Mouse (Mus musculus) limb, embryonic 10.5 days (tissue): Measurements from ENCODE around the gene 1700029I15Rik. TPM values are rescaled to one million over a fixed set of nuclear protein-coding genes. Genes with fewer than 3 reads are reported as not detected.

Source experiments
- DNase-seq: peaks from one replicate; pipeline ENCODE4 v3.0.0-alpha.2; 2017; ENCODE audit warnings: low spot score
- H3K27ac ChIP-seq: fragments of 300-500 bp; sonication (generic); 2 replicates; pipeline ENCODE4 v1.5.1; 2016; ENCODE audit warnings: mild to moderate bottlenecking
- H3K27me3 ChIP-seq: fragments of 300-500 bp; sonication (generic); 2 replicates; pipeline ENCODE4 v1.6.1; 2016; ENCODE audit warnings: low read depth, mild to moderate bottlenecking; ENCODE audit not compliant: poor library complexity, severe bottlenecking
- H3K36me3 ChIP-seq: fragments of 300-500 bp; sonication (generic); 2 replicates; pipeline ENCODE4 v1.6.1; 2016; ENCODE audit warnings: mild to moderate bottlenecking, moderate library complexity
- H3K4me1 ChIP-seq: fragments of 300-500 bp; sonication (generic); 2 replicates; pipeline ENCODE4 v1.6.1; 2016
- H3K4me3 ChIP-seq: fragments of 300-500 bp; sonication (generic); 2 replicates; pipeline ENCODE4 v1.5.1; 2016; ENCODE audit warnings: mild to moderate bottlenecking, moderate library complexity
- H3K9me3 ChIP-seq: fragments of 300-500 bp; sonication (generic); replicated peaks from 2 replicates; pipeline ENCODE4 v1.6.1; 2016; ENCODE audit warnings: mild to moderate bottlenecking
- WGBS: fragments of 180-500 bp; shearing (Covaris S2); methylation state at CpG from one replicate; pipeline ENCODE4 v1.1.7; 2016; 5-methylcytosine and 5-hydroxymethylcytosine counted together
- polyA plus RNA-seq: library from polyadenylated mRNA; unstranded; fragments of >200 nt; fragmentation: Nextera tagmentation; extraction: Ambion mirVana; gene quantifications from 2 replicates; pipeline ENCODE4 v1.2.1, GENCODE M21; 2016

Gene 1700029I15Rik
- polyA plus RNA-seq, 1 experiment from 2014 or later: 2.5 TPM

DNA sequence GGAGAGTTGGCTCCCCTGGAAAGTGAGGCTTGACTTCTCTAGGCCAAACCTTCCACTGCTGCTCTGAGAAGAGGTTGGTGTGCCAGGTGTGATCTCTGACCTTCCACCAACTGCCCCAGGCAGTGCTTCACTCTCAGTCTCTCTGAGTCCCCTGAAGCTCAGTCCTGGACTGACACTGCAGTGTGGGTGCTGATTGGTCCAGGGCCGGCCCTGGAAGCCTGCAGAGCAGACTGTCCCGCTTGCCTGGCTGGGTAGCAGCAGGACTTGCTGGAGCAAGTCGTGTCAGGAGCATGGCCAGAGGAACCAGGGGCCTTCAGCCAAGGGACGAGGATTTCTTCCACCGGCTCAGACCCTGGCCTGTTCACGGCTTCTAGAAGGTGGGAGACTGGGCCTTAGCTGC, 22.4 kb downstream of the 1700029I15Rik start:
- H3K36me3 ChIP-seq: peaks cover 61% of the 10 kb centered on the region
- no peak overlapping the region for H3K4me3 ChIP-seq
- peaks cover 16% of the 10 kb centered on the region for H3K4me1 ChIP-seq

DNA sequence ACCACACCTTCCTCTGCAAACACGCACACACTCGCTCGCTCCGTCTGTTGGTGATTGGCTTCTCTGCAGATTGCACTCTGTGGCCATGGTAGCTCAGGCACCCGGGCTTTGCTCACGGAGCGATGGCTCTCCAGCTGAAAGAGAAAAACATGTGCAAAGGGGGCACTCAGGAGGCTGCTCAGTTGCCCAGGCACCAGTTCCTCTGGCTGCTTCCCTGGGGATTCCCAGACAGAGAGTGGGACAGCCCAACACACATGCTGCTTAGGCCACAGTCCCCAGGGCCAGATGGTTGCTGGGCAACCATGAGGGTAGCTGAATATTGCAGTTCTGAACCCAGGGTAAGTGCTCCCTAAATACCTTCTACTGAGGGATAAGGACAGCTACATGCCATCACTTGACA, 23.3 kb downstream of the 1700029I15Rik start:
- Histone ChIP-seq H3K36me3 (peaks cover 70% of the 10 kb centered on the region), H3K9me3 (no peaks in the 10 kb centered on the region), H3K27me3 (peaks cover 8% of the 10 kb centered on the region), H3K4me3 (no peak overlapping the region), H3K27ac (no peak overlapping the region), H3K4me1 (peaks cover 12% of the 10 kb centered on the region)
- no peak for DNase-seq
- 92% methylated on average over 7 of the region's 7 CpGs for WGBS

More for the DNA sequence above, 22.4 kb downstream of the 1700029I15Rik start:
- Histone ChIP-seq H3K27ac (no peak overlapping the region), H3K27me3 (peaks cover 17% of the 10 kb centered on the region), H3K9me3 (no peaks in the 10 kb centered on the region)
- 86% methylated on average over 6 of the region's 6 CpGs for WGBS
- no peak for DNase-seq

DNA sequence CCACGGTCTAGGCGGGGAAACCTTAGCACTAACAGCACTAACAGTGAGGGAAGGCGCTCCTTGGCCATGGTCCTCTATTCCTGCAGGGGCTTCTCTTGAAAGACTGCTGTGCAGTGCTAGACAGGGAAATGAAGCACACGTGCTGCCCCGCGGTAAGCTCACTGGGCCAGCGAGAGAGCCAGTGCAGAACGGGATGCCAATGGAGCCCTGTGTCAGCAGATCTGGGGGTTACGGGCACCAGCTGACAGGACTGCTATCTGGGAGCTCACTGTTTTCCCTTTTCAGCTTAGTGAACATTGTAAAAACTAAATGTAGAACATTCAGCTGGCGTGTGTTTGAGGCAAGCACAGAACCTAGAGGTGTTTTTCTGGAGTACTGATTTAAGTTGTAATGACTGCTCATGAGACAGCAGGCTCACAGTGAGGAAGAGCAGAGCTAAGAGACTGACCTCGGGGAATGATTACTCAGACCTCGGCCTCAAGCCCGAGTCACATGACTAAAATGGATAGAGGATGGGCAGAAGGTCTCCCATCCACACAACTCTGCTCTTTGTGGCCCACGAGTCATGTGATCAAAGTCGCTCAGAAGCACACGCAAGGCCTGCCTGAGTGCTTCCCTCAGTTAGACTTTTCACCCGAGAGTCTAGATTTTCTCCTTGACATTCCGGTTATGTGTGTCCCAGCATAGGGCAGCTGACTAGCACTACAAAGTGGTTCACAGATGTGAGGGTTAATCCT, 26.1 kb downstream of the 1700029I15Rik start:
- no peak for DNase-seq
- Histone ChIP-seq H3K4me1 (peaks cover 3% of the 10 kb centered on the region; the same call in 1 of the 2 replicates), H3K27ac (no peak overlapping the region), H3K4me3 (no peak overlapping the region), H3K36me3 (peaks cover 95% of the 10 kb centered on the region), H3K27me3 (no peaks in the 10 kb centered on the region), H3K9me3 (no peaks in the 10 kb centered on the region)
- 92% methylated on average over 18 of the region's 18 CpGs for WGBS

DNA sequence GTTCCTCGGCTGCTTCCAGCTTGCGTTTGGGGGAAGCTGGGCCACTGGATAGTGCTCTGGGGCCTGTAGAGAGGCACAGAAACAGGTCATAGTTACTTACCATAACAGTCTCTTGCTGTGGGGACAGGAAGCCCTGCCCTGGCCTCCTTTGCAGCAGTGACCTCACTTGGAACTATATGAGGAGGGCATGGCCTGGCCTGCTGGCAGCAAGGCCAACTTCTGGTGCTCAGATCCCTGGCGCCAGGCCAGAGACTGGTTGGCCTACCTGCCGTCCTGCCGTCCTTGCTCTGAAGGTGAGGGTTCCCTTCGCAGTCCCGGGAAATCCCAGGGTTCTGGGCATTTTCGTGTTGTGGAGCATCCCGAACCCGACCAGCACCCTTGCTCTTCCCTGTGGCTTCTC, 29.4 kb downstream of the 1700029I15Rik start:
- no peak for DNase-seq
- H3K36me3 ChIP-seq: peaks cover 97% of the 10 kb centered on the region
- no peaks in the 10 kb centered on the region for H3K27me3 ChIP-seq
- no peak overlapping the region for H3K27ac ChIP-seq
- H3K9me3 ChIP-seq: no peaks in the 10 kb centered on the region
- no peaks in the 10 kb centered on the region for H3K4me1 ChIP-seq
- 95% methylated on average over 10 of the region's 10 CpGs for WGBS
- H3K4me3 ChIP-seq: no peak overlapping the region

DNA sequence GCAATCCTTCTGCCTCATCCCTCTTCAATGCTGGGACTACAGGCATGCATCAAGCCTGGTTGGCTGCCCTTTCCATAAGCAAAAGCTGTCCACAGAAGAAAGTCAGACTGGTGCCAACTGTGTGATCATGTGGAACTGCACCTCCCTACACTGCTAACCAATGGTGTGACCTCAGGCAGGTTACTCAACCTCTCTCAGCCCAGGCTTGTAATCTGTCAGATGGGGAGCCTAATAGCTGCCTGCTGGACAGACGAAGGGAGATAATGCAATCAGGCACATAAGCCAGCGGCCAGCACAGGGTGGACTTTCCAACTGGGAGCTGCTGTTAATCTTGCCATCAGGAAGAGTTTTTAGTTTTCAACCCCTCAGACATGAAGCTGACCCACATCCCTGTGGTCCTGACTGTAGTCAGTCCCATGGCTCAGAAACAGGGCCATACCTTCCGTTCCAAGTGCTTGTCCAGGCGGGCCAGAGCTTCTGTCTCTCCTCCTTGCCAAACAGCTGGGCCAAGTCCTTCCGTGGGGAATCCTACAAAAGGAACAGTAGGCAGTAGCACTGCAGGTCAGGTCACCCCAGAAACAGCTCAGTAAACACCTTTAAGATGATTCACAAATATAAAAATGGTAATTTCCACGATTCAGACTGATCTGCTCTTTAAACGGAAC, 39.5 kb downstream of the 1700029I15Rik start:
- no peak for DNase-seq
- WGBS: 92% methylated on average over 7 of the region's 7 CpGs
- Histone ChIP-seq H3K4me3 (no peak overlapping the region), H3K9me3 (no peaks in the 10 kb centered on the region), H3K27me3 (no peaks in the 10 kb centered on the region), H3K4me1 (no peaks in the 10 kb centered on the region), H3K36me3 (peaks cover 99% of the 10 kb centered on the region), H3K27ac (no peak overlapping the region)

DNA sequence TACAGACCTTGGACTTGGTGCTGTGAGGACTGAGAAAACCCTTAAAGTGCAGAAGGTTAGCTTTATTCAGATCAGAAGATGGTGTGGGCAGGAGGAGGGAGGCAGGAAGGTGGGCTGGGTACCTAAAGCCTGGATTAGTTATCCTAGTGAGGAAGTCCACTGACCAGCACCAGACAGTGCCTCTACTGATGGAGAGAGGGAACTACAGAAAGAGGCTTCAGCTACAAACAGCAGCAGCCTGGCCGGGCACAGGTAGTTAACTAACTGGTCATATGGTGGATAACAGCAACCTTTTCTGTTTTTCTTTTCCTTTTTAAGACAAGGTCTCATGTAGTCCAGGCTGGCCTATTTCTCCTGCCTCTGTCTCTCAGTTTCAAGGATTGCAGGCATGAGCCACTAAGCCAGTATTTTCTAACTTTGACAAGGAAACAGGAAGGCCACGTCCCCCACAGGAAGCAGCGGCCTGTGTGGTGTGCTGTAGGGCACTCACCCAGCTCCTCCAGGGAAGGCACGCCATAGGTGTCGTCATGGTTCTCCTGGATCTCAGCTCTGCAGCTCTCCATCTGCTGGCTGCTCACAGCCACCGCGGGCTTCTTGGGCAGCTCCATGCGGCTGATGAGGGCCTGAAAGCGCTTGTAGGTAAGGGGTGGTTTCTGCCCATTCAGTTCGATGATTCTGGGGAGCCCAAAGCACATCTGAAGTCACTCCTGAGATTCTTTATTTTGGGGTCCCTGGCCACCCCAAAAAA, 40.2 kb downstream of the 1700029I15Rik start:
- peaks cover 92% of the 10 kb centered on the region for H3K36me3 ChIP-seq
- DNase-seq: no peak

DNA sequence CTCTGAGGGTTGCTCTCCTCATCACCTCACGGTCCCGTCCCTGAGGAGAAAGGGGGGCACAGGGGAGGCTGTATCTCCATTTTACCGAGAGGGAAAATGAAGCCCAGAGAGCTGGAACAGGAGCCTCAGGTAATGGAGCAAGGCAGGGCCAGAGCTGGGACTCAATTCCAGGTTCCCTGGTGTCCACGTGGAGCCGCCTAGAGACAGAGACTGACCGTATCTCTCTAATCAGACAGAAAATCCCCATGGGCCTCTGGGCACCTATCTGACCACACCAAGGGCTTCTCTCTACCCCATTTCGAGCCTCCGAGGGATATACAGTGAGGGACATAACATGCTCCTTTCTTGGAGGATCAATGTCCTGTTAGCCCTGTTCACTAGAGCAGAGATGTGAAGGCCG, 40.8 kb downstream of the 1700029I15Rik start:
- H3K27me3 ChIP-seq: no peaks in the 10 kb centered on the region
- no peak overlapping the region for H3K4me3 ChIP-seq
- peaks cover 6% of the 10 kb centered on the region; the same call in 1 of the 2 replicates for H3K4me1 ChIP-seq
- DNase-seq: no peak
- no peak overlapping the region for H3K27ac ChIP-seq
- H3K9me3 ChIP-seq: no peaks in the 10 kb centered on the region
- WGBS: 96% methylated on average over 9 of the region's 9 CpGs
- H3K36me3 ChIP-seq: peaks cover 86% of the 10 kb centered on the region

More for the DNA sequence above, 40.2 kb downstream of the 1700029I15Rik start:
- Histone ChIP-seq H3K27me3 (no peaks in the 10 kb centered on the region), H3K4me3 (no peak overlapping the region), H3K27ac (no peak overlapping the region), H3K9me3 (no peaks in the 10 kb centered on the region), H3K4me1 (no peaks in the 10 kb centered on the region; the same call in 1 of the 2 replicates)
- WGBS: 76% methylated on average over 10 of the region's 10 CpGs

DNA sequence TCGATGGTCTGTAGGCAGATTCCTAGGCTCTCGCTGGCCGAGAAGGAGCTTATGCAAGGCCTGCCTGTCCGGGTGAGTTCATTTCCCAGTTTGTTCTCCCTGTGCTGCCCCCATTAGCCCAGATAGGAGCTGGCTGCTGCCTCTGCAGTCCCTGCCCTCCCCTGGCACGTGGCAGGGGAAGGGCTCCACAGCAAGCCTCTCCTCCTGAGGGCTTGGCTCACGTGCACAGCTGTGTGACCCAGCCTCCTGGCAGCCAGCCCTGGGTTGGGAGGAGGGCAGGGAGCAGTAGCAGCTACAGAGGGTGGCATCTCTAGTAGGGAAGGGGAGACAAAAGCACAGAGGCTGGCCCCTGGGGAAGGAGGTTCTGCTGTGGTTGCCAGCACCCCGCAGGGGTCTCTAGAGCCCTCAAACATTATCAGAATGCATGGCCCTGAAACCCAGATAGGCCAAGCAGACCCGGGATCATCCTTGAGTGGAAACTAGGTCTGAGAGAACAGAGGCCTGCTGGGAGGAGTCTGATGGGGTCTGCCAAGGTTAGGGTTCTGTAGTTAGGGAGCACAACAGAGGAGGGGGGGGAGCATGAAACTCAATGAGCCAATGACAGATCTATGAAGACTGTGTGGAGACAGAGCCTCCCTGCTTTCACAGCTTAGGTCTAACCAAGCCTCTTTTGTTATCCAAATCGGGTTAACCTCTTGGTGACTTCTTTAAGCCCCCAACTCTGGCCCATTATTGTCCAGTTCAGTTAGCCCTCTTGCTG, 41.5 kb downstream of the 1700029I15Rik start:
- WGBS: 89% methylated on average over 9 of the region's 9 CpGs
- no peak overlapping the region for H3K4me3 ChIP-seq
- H3K27me3 ChIP-seq: no peaks in the 10 kb centered on the region
- no peaks in the 10 kb centered on the region for H3K9me3 ChIP-seq
- no peak for DNase-seq
- no peak overlapping the region for H3K27ac ChIP-seq
- H3K36me3 ChIP-seq: peaks cover 79% of the 10 kb centered on the region
- H3K4me1 ChIP-seq: peaks cover 7% of the 10 kb centered on the region; the same call in 1 of the 2 replicates

DNA sequence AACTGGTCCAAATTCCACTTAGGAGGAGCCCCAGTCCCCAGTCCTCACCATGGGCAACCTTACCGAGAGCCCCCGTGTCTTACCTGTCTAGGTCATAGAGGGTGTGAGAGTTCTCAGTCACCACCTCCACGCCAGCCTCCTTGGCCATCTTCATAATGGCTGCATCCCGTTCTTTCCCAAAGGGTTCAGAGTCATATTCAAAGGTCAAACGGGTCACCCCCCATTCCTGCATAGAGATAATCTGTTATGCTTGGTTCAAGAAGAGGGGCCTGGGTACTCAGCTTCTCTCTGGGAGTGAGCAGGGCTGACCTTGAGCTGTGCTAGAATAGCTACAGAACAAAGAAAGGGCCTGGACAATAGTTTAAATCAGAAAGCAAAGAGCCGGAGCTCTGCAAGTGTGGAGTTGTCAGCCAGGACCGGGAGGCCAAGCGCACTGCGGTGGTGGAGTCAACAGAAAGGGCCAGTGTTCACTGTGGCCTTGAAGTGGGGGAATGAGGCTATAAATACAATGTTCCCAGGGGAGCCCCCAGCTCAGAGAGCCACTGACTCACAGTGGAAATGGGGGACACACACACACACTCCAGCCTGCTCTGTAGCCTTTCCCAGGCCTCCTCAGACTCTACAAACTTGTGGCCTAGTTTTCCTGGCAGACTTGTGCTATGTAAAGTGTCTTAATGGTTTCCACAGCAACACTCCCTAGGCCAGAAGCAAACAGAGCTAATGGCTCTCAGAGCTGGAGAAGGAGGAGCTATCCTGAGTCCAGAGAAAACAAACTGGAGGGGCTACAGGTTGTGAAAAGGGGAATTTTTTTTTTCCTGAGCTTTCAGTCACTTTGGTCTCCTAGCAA, 42.3 kb downstream of the 1700029I15Rik start:
- Histone ChIP-seq H3K4me3 (no peak overlapping the region), H3K4me1 (peaks cover 7% of the 10 kb centered on the region; the same call in 1 of the 2 replicates), H3K27me3 (no peaks in the 10 kb centered on the region), H3K27ac (no peak overlapping the region), H3K36me3 (peaks cover 71% of the 10 kb centered on the region), H3K9me3 (no peaks in the 10 kb centered on the region)
- DNase-seq: no peak
- WGBS: 92% methylated on average over 9 of the region's 9 CpGs

DNA sequence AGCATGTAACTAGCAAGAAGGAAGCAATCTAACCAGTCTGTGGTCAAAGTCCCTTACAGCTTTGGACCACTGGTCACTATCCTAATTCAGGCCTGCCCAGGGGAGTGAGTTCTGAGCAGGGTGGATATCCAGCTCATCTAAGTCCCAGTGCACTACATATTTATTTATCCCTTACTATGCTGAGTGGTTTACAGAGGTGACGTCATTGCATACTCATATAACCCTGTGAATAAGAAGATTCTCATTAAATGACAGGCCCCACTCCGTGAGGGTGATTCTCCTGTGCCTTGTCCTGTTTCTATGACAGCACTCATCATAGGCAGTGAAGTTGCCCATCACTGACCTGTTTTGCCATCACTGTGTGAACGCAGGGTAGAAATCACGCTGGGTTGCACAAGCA, 43.0 kb downstream of the 1700029I15Rik start:
- 89% methylated on average over 4 of the region's 4 CpGs for WGBS
- Histone ChIP-seq H3K27ac (no peak overlapping the region), H3K9me3 (no peaks in the 10 kb centered on the region), H3K27me3 (no peaks in the 10 kb centered on the region), H3K4me3 (no peak overlapping the region), H3K36me3 (peaks cover 64% of the 10 kb centered on the region), H3K4me1 (peaks cover 7% of the 10 kb centered on the region; the same call in 1 of the 2 replicates)
- DNase-seq: no peak

DNA sequence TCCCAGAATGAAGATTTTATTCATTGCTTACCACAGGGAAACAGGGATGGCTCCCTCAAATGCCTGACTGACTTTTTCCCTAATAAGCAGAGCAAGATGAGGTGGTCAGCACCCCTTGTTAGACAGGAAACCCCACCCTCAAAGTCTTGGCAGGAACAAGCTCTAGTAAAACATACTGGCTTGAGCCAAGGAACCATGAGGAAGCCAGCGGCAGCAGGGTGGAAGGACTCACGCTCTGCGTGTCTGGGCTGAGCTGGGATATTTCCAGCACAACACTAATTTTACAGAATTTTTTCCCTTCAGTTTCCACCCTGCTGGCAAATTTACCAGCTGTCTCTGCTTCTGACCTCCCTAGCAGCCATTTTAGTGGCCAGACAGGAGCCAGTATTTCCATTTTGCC, 44.1 kb downstream of the 1700029I15Rik start:
- peaks cover 53% of the 10 kb centered on the region for H3K36me3 ChIP-seq
- H3K4me1 ChIP-seq: peaks cover 14% of the 10 kb centered on the region
- no peaks in the 10 kb centered on the region for H3K9me3 ChIP-seq
- no peak overlapping the region for H3K27ac ChIP-seq
- no peaks in the 10 kb centered on the region for H3K27me3 ChIP-seq
- no peak overlapping the region for H3K4me3 ChIP-seq
- WGBS: 93% methylated on average over 3 of the region's 3 CpGs
- DNase-seq: no peak

DNA sequence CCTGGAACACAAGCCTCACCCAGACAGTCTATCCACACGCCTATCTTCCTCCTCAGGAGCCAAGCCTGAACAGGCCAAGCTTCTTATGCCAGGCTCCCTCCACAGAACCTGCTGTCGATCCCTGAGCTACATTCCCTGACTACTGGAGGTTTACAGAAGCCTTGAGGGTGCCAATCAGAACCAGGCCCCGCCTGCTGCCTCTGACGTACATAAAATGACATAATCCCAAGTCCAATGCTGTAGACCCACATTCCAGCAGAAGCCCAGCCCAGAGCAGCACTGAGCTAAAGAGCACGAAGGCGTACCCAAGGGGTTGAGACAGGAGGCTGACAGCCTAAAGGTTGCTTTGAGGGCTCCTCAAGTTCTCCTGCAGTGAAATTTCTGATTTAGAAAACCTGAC, 45.5 kb downstream of the 1700029I15Rik start:
- H3K27me3 ChIP-seq: no peaks in the 10 kb centered on the region
- 72% methylated on average over 6 of the region's 6 CpGs for WGBS
- no peaks in the 10 kb centered on the region for H3K9me3 ChIP-seq
- H3K4me1 ChIP-seq: peaks cover 29% of the 10 kb centered on the region
- H3K36me3 ChIP-seq: peaks cover 39% of the 10 kb centered on the region
- no peak overlapping the region for H3K4me3 ChIP-seq
- H3K27ac ChIP-seq: no peak overlapping the region
- DNase-seq: no peak
